Mouse (Mus musculus) intestine, embryonic 16.5 days (tissue): ENCODE data around the gene B4galt4. TPM values are rescaled to one million over a fixed set of nuclear protein-coding genes. Genes with fewer than 3 reads are reported as not detected.

Experiments
- ATAC-seq: fragments of 200-750 bp; cut with Nextera tagmentation; 2 replicates; pipeline ENCODE4 v1.8.0; 2017; ENCODE audit warnings: moderate TSS enrichment, moderate library complexity
- H3K27ac ChIP-seq: fragments of 300-500 bp; sonication (generic); 2 replicates; pipeline ENCODE4 v1.5.1; 2014; ENCODE audit warnings: mild to moderate bottlenecking, low read length
- H3K27me3 ChIP-seq: fragments of 300-500 bp; sonication (generic); replicated peaks from 2 replicates; pipeline ENCODE4 v1.6.1; 2014; ENCODE audit warnings: low read length, control low read depth, mixed read lengths; ENCODE audit not compliant: control insufficient read depth, insufficient read depth
- H3K36me3 ChIP-seq: fragments of 300-500 bp; sonication (generic); 2 replicates; pipeline ENCODE4 v1.6.1; 2014; ENCODE audit warnings: low read length, control low read depth; ENCODE audit not compliant: control insufficient read depth, insufficient read depth
- H3K4me1 ChIP-seq: fragments of 300-500 bp; sonication (generic); 2 replicates; pipeline ENCODE4 v1.6.1; 2014; ENCODE audit warnings: low read length, control low read depth, mixed read lengths; ENCODE audit not compliant: control insufficient read depth, insufficient read depth
- H3K4me2 ChIP-seq: fragments of 300-500 bp; sonication (generic); 2 replicates; pipeline ENCODE4 v1.6.1; 2014; ENCODE audit warnings: low read depth, low read length, control low read depth
- H3K4me3 ChIP-seq: fragments of 300-500 bp; sonication (generic); 2 replicates; pipeline ENCODE4 v1.5.1; 2014; ENCODE audit warnings: mild to moderate bottlenecking, low read length
- H3K9ac ChIP-seq: fragments of 300-500 bp; sonication (generic); 2 replicates; pipeline ENCODE4 v1.6.1; 2014; ENCODE audit warnings: low read depth, low read length
- H3K9me3 ChIP-seq: fragments of 300-500 bp; sonication (generic); 2 replicates; pipeline ENCODE4 v1.6.1; 2016; ENCODE audit warnings: low read length, control low read depth; ENCODE audit not compliant: control insufficient read depth
- WGBS: fragments of 180-500 bp; shearing (Covaris S2); extraction: QIAGEN DNeasy Blood & Tissue Kit; methylation state at CpG from one replicate; pipeline ENCODE4 v1.1.7; 2014; 5-methylcytosine and 5-hydroxymethylcytosine counted together
- polyA plus RNA-seq: library from polyadenylated mRNA; unstranded; fragments of >200 nt; fragmentation: Nextera tagmentation; extraction: Ambion mirVana; gene quantifications from 2 replicates; pipeline ENCODE4 v1.2.1, GENCODE M21; 2015

B4galt4 gene
- polyA plus RNA-seq, 1 experiment from 2014 or later = 21.7 TPM

- Histone ChIP-seq H3K4me3 (no peak overlapping the region), H3K27me3 (no peaks in the 10 kb centered on the region), H3K9ac (no peak overlapping the region), H3K4me1 (no peaks in the 10 kb centered on the region; the same call in 1 of the 2 replicates), H3K9me3 (no peaks in the 10 kb centered on the region), H3K4me2 (no peak overlapping the region), H3K27ac (no peak overlapping the region), H3K36me3 (0 out of 2 replicates have a peak, but pooled peaks cover 2% of the 10 kb centered on the region)
- 79% methylated on average over 6 of the region's 6 CpGs for WGBS
- ATAC-seq = no peak
These were observed 18.8 kb downstream of the B4galt4 start for GRCm38 (mm10) chr16:38760834-38761375.

GRCm38 (mm10) chr16:38761972-38762371 is 19.9 kb downstream of the B4galt4 start:
- ATAC-seq = no peak

GRCm38 (mm10) chr16:38762401-38762800 is 20.3 kb downstream of the B4galt4 start:
- WGBS = 87% methylated on average over 8 of the region's 8 CpGs
- H3K4me2 ChIP-seq = no peak overlapping the region
- no peak overlapping the region for H3K27ac ChIP-seq
- no peak for ATAC-seq
- H3K4me1 ChIP-seq = no peaks in the 10 kb centered on the region
- H3K9me3 ChIP-seq = no peaks in the 10 kb centered on the region
- no peak overlapping the region for H3K4me3 ChIP-seq
- no peak overlapping the region for H3K9ac ChIP-seq
- 0 out of 2 replicates have a peak, but pooled peaks cover 2% of the 10 kb centered on the region for H3K36me3 ChIP-seq
- H3K27me3 ChIP-seq = no peaks in the 10 kb centered on the region

More at GRCm38 (mm10) chr16:38761972-38762371, 19.9 kb downstream of the B4galt4 start:
- Histone ChIP-seq H3K36me3 (0 out of 2 replicates have a peak, but pooled peaks cover 2% of the 10 kb centered on the region), H3K9ac (no peak overlapping the region), H3K27ac (no peak overlapping the region), H3K27me3 (no peaks in the 10 kb centered on the region), H3K4me2 (no peak overlapping the region), H3K9me3 (no peaks in the 10 kb centered on the region), H3K4me1 (no peaks in the 10 kb centered on the region), H3K4me3 (no peak overlapping the region)
- 80% methylated on average over 5 of the region's 5 CpGs for WGBS

- Histone ChIP-seq H3K27ac (0 out of 2 replicates have a peak overlapping the region, but pooled peaks have one; percentile 24), H3K36me3 (no peaks in the 10 kb centered on the region), H3K4me2 (no peak overlapping the region), H3K4me1 (no peaks in the 10 kb centered on the region), H3K4me3 (no peak overlapping the region), H3K9ac (no peak overlapping the region), H3K27me3 (no peaks in the 10 kb centered on the region), H3K9me3 (no peaks in the 10 kb centered on the region)
- no peak for ATAC-seq
- 83% methylated on average over 4 of the region's 4 CpGs for WGBS
These were observed 21.4 kb downstream of the B4galt4 start for GRCm38 (mm10) chr16:38763508-38763907.

GRCm38 (mm10) chr16:38766671-38767070 is 24.6 kb downstream of the B4galt4 start:
- no peak overlapping the region for H3K4me2 ChIP-seq
- H3K4me3 ChIP-seq = no peak overlapping the region
- H3K27ac ChIP-seq = no peak overlapping the region
- H3K9me3 ChIP-seq = no peaks in the 10 kb centered on the region
- no peak overlapping the region for H3K9ac ChIP-seq
- ATAC-seq = no peak
- 56% methylated on average over 3 of the region's 3 CpGs for WGBS
- H3K4me1 ChIP-seq = no peaks in the 10 kb centered on the region; the same call in 1 of the 2 replicates
- H3K36me3 ChIP-seq = 0 out of 2 replicates have a peak, but pooled peaks cover 4% of the 10 kb centered on the region
- H3K27me3 ChIP-seq = no peaks in the 10 kb centered on the region

- H3K4me1 ChIP-seq = peaks cover 4% of the 10 kb centered on the region
- WGBS = 83% methylated on average over 8 of the region's 8 CpGs
- no peak overlapping the region for H3K27ac ChIP-seq
- H3K27me3 ChIP-seq = no peaks in the 10 kb centered on the region
- H3K9ac ChIP-seq = no peak overlapping the region
- no peak for ATAC-seq
- H3K4me2 ChIP-seq = no peak overlapping the region
- no peak overlapping the region for H3K4me3 ChIP-seq
- 0 out of 2 replicates have a peak, but pooled peaks cover 4% of the 10 kb centered on the region for H3K36me3 ChIP-seq
- no peaks in the 10 kb centered on the region for H3K9me3 ChIP-seq
These were observed 25.7 kb downstream of the B4galt4 start for GRCm38 (mm10) chr16:38767761-38768160.

GRCm38 (mm10) chr16:38768386-38768785 is 26.3 kb downstream of the B4galt4 start:
- no peaks in the 10 kb centered on the region for H3K9me3 ChIP-seq
- no peak overlapping the region for H3K9ac ChIP-seq
- H3K27me3 ChIP-seq = no peaks in the 10 kb centered on the region
- H3K4me3 ChIP-seq = no peak overlapping the region
- no peak overlapping the region for H3K4me2 ChIP-seq
- no peak for ATAC-seq
- 89% methylated on average over 8 of the region's 8 CpGs for WGBS
- H3K27ac ChIP-seq = no peak overlapping the region
- H3K4me1 ChIP-seq = peaks cover 10% of the 10 kb centered on the region
- 0 out of 2 replicates have a peak, but pooled peaks cover 4% of the 10 kb centered on the region for H3K36me3 ChIP-seq

GRCm38 (mm10) chr16:38769529-38769928 is 27.5 kb downstream of the B4galt4 start:
- Histone ChIP-seq H3K9me3 (no peaks in the 10 kb centered on the region), H3K4me1 (peaks cover 11% of the 10 kb centered on the region), H3K36me3 (0 out of 2 replicates have a peak, but pooled peaks cover 4% of the 10 kb centered on the region), H3K27ac (no peak overlapping the region), H3K4me3 (no peak overlapping the region), H3K27me3 (no peaks in the 10 kb centered on the region), H3K4me2 (no peak overlapping the region), H3K9ac (no peak overlapping the region)
- ATAC-seq = no peak
- 66% methylated on average over 9 of the region's 9 CpGs for WGBS

GRCm38 (mm10) chr16:38771145-38771544 is 29.1 kb downstream of the B4galt4 start:
- no peak overlapping the region for H3K4me2 ChIP-seq
- no peak overlapping the region for H3K9ac ChIP-seq
- no peak for ATAC-seq
- no peak overlapping the region for H3K27ac ChIP-seq
- H3K36me3 ChIP-seq = 0 out of 2 replicates have a peak, but pooled peaks cover 4% of the 10 kb centered on the region
- H3K27me3 ChIP-seq = no peaks in the 10 kb centered on the region
- WGBS = 92% methylated on average over 6 of the region's 6 CpGs
- H3K9me3 ChIP-seq = no peaks in the 10 kb centered on the region
- H3K4me1 ChIP-seq = peaks cover 15% of the 10 kb centered on the region
- H3K4me3 ChIP-seq = no peak overlapping the region
